Mouse (Mus musculus) v-Abl transformed pro-B cells (cell line): ENCODE data around the gene Higd2a.

Experiments
- in situ Hi-C, 2 experiments: fragments of 400-800 bp; cut with MboI; formaldehyde crosslinking; loops; one replicate each; pipeline ENCODE4 v1.15.1; 2025; ENCODE audit not compliant: unreplicated experiment in 2 of 2

Gene Higd2a

DNA sequence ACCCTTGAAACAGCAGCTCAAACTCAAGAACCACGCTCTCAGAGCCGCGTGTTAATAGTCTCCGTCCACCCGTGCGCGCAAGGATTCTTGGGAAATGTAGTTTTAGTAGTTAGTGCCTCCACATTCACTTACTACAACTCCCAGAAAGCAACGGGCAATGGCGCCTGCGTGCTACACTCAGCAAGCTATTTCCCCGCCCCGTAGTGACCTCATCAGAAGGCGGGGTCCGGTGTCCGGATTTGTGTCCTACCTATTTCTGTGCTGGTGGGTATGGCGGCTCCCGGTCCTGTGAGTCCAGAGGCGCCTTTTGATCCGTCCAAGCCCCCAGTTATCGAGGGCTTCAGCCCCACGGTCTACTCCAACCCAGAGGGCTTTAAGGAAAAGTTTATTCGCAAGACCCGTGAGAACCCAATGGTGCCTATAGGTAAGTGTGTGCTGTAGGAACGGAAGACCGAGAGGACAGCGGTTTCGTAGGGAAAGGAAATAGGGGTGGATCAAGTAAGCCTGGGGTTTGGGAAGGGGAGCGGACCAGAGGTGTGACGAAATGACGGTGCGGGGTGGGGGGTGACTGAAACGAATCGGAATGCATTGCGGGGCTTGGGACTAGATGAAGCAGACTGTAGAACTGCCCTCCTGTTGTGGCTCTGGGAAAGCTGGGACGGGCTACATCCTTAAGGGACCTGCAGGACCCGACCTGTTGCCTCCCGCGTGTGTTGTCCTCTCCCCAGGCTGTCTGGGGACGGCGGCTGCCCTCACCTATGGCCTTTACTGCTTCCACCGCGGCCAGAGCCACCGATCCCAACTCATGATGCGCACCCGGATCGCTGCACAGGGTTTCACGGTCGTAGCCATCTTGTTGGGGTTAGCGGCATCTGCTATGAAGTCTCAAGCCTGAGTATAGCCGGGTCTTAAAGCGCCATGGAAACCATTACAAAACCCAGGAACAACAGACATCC, at the start of gene Higd2a, which contains the start of gene Nop16:
Gene Higd2a (plus strand): TSS at position 212 of the 956 bp plus-strand sequence.
Gene Nop16 (minus strand): TSS at position 95 of the 956 bp plus-strand sequence.
- in situ Hi-C loops = no loop called here

GRCm38 (mm10) chr13:54548036-54548435, 42.0 kb upstream of the Higd2a start:
- in situ Hi-C loops = no loop called here

DNA sequence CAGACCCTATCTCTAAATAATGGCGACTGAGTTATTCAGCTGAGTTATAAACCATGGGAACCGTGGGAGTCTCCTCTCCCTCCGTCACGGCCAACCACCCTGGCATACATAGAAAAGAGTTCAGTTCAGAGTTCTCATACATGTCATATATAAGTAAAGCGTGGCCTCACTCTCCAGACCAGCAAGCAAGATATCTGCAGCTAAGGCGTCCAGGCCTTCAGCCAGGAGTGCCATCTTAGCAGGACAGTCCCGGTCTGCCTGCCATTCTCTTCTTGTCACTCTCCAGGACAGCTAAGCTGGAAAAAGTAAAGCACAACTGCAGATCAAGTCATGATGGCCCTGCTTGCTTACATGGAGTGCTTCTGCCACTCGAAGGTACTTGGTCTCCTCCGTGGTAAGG, 33.8 kb upstream of the Higd2a start:
- in situ Hi-C loops = no loop called here

- in situ Hi-C loops = no loop called here
Observed at GRCm38 (mm10) chr13:54556796-54557195, 33.2 kb upstream of the Higd2a start.

- in situ Hi-C loops = no loop called here
Observed at GRCm38 (mm10) chr13:54557652-54558051, 32.4 kb upstream of the Higd2a start.

DNA sequence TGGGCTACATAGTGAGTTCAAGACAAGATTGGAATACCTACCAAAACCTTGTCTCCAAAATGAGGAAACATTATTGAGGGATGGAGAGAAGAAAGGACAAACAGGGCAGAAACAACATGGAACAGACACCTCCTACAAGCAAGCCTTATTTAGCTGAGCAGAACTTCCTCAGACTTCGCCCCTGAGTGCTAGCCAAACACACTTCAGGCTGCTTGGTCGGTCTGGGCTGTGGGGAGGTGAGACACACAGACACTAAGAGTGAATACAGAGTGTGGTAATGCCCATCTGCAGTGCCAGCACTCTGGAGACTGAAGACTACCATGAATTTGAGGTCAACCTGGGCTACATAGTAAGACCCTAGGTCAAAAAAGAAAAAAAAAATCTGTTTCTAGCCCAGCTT, 30.4 kb upstream of the Higd2a start:
- in situ Hi-C loops = no loop called here

DNA sequence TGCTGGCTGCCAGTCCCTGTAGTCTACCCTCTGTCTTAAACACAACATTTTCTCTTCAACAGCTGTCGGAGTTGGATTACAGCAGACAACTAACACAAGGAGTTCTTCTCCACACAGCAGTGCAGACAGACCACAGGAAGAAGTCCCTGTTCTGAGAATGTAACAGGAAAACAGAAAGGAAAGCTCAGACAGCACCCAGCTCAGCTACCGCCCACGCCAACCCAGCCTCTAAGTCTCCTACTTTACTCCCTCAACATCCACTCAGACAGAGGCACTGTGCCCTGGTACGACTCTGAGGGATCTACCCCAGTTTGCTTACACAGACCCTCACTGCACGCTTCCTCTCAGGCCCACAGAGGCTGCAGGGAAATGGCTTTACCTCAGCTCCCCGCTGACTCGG, 29.4 kb upstream of the Higd2a start:
- in situ Hi-C loops = no loop called here

DNA sequence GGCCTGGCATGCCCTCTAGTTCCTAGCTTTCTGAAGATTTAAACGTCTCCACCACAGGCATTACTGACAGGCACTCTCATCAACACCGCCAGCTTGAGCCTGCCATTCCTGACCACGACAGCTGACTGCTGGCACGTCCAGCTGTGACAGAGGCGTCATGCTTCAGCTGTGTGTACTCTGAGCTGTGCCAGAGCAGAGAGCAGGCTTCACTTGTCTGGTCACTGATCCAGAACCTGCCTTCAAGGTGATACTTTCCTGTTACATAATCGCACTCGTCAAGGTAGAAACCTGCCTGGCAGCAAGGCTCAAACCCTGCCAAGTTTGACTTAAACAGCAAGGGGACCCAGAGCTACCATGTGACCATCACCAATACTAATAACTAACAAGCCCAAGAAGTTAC, 27.4 kb upstream of the Higd2a start:
- in situ Hi-C loops = no loop called here

DNA sequence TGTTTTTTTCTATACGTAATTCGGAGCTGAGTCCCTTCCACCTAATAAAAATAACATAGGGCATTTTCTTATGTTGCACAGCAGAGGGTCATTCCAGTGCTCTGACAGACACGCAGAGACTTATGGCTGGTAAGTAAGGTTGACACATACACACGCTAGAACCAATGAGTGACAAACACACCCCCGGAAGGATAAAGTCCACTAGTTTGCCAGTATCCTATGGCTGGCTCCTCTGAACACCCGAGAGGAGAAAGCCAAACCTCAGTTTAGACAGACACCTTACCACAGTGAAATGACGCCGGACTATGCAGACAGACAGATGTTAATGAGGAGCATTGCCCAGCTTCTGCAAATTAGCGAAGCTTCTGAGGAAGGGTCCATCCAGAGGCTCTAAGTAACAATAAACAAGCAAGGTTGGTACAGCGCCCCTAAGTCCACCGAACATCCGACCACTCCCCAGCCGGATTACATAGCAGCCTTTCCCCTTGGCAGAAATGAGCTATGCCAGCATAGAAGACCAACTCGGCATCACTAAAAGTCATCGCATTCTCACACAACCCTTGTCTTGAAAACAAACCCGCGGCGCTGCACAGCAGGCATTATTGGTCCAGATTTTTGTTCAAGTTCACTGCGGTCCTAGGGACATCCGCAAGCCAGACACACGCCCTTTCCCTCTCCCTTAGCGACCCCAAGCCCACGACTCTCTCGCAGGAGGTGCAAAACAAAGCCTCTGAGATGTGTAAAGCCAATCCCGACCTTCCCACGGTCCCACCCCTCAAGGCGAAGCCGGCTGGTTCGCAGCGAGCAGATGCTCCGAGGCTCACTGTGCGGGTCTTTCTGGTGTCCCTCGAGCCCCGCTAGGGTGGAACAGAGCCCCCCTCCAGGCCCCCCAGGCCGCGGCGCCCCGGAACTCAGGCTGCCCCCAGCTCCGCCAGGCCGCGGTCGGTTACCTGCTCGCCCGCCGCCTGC, 25.5 kb upstream of the Higd2a start:
- in situ Hi-C loops = no loop called here

- in situ Hi-C loops = no loop called here
Observed at GRCm38 (mm10) chr13:54565201-54565581, 24.8 kb upstream of the Higd2a start, which contains the start of gene 4833439L19Rik. Gene 4833439L19Rik, minus strand, starts transcription at chr13:54565435.

- in situ Hi-C loops = no loop called here
Observed at GRCm38 (mm10) chr13:54565594-54566345, 24.2 kb upstream of the Higd2a start.

- in situ Hi-C loops = no loop called here
Observed at GRCm38 (mm10) chr13:54568380-54568779, 21.6 kb upstream of the Higd2a start.

DNA sequence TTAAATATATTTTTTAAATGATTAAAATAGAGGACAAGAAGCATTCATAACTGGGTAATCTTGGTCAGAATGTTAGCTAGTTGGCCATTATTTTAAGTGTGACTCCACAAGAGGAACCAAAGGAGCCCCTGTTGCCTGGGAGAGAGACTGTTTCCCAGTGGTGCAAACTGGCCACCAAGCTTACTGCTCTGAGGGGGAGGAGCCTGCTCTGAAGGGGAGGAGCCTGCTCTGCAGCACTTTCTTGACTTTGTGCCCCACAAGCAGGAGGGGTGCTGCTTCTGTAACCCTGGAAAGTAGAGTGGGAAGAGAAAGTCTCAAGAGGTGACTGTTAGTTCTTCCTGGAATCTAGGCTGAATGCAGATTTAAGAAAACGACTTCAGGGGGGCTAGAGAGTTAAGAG, 20.7 kb upstream of the Higd2a start:
- in situ Hi-C loops = no loop called here

- in situ Hi-C loops = no loop called here
Observed at GRCm38 (mm10) chr13:54570736-54571135, 19.3 kb upstream of the Higd2a start.

- in situ Hi-C loops = no loop called here
Observed at GRCm38 (mm10) chr13:54571637-54572036, 18.4 kb upstream of the Higd2a start.

DNA sequence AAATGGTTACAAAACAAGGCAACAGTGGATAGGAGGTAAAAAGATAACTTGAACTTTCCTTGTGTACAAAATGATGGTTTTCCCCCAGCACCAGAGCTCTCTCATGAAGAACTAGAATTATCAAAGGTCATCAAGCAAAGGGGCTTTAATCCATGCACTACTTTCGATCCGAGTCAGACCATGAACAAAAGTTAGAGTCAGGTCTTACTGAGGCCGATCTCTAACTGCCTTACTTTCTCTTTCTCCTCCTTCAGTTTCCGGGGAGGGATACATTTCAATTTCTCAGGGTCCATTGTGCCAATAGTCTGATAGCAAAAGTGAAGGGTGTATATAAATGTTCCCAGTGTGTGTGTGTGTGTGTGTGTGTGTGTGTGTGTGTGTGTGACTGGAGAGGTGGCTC, 17.4 kb upstream of the Higd2a start:
- in situ Hi-C loops = no loop called here

DNA sequence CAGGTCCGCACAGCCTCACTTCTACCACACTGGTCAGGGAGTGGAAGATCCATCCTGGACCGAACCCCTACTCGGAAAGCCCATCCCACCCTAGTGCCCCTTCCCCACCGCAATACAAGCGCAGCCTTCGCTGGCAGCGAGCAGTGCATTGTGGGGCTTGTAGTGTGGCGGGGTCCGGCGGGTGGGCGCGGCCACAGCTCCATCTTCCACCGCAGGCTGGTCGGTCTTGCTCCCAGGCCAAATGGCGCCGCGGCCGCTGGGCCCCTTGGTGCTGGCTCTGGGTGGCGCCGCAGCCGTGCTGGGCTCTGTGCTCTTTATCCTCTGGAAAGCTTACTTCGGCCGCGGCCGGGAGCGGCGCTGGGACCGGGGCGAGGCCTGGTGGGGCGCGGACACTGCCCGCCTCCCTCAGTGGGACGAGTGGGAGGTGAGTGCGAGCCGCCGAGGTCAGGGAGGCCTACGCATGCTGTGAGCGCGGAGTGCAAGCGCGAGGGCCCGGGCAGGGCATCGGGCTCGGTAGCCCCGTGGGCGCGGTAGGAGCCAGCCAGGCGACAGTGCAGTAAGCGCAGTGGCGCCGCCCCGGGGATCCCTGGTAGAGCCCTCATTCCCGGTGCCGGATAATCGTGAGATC, 15.0 kb upstream of the Higd2a start, which contains the start of gene Arl10:
Gene Arl10 (plus strand): TSS at position 162 of the 628 bp plus-strand sequence.
- in situ Hi-C loops = no loop called here

DNA sequence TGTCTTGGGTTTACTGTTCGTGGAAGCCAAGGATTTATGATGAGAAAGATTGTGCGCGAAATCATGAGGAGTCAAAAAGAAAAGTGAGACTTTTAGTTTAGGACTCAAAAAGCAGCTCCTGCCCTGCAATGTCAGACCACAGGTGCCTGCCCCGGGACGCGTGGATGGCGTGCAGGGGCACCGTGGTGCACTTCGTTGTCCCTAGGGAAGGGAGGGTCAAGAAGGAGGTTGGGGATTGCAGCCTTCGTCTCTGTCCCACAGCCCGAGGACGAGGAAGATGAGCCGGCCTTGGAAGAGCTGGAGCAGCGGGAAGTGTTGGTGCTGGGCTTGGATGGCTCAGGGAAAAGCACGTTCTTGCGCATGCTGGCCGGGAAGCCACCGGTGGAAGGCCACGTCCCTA, 14.5 kb upstream of the Higd2a start:
- in situ Hi-C loops = no loop called here

- in situ Hi-C loops = no loop called here
Observed at GRCm38 (mm10) chr13:54577652-54578507, 12.1 kb upstream of the Higd2a start.
